Mouse (Mus musculus): ENCODE results near the gene Zfp72. TPM values are rescaled to one million over a fixed set of nuclear protein-coding genes. Genes with fewer than 3 reads are reported as not detected.

The Zfp72 gene
- polyA plus RNA-seq, 1 experiment, result 0.03 TPM

DNA sequence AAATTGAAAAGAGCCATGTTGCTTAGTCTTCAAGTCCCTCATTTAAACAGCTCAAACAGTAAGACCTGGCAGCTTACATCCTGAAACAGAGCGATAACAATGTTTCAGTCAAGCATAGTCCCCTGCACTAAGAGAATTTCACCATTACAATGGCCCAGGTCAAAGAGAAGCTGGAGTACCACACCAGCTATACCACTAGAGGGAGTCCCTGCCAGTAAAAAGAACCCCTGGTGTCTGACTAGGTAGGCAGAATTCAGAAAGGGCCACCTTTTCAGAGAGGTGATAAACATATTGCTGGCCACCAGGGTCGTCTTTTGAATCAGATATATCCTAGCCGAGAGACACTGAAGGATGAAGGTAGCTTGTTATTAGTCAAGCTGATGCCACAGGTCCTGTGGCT, 49.6 kb downstream of the Zfp72 start:
- H3K36me3 ChIP-seq (ENCODE audit: control insufficient read depth, insufficient read depth, low read length), result peaks cover 53% of the 10 kb centered on the region
- H3K27ac ChIP-seq (ENCODE audit: insufficient read depth, low read depth, low read length), result no peak overlapping the region
- no peak overlapping the region for H3K4me3 ChIP-seq (ENCODE audit: low read depth, low read length)
- WGBS, result 36% methylated on average over 3 of the region's 3 CpGs
- TF ChIP-seq CTCF (IDR thresholded peaks at IDR 0.05; ENCODE audit: extremely low read depth, insufficient read length, insufficient replicate concordance, low read depth, low read length) (no peak), POLR2A (IDR thresholded peaks at IDR 0.05; ENCODE audit: low read depth, low read length) (no peak)
- no peaks in the 10 kb centered on the region for H3K27me3 ChIP-seq (ENCODE audit: control insufficient read depth, insufficient read depth, low read length)
- no peaks in the 10 kb centered on the region for H3K4me1 ChIP-seq (ENCODE audit: control insufficient read depth, insufficient read depth, insufficient read length, low read length)

GRCm38 (mm10) chr13:74329321-74329720, 61.3 kb downstream of the Zfp72 start:
- no peak overlapping the region for H3K4me3 ChIP-seq (ENCODE audit: low read depth, low read length)
- H3K4me1 ChIP-seq (ENCODE audit: control insufficient read depth, insufficient read depth, insufficient read length, low read length), result no peaks in the 10 kb centered on the region; the same call in 1 of the 2 replicates
- no peaks in the 10 kb centered on the region for H3K27me3 ChIP-seq (ENCODE audit: control insufficient read depth, insufficient read depth, low read length)
- TF ChIP-seq CTCF (IDR thresholded peaks at IDR 0.05; ENCODE audit: extremely low read depth, insufficient read length, insufficient replicate concordance, low read depth, low read length), result no peak
- no peak for TF ChIP-seq POLR2A (IDR thresholded peaks at IDR 0.05; ENCODE audit: low read depth, low read length)
- H3K27ac ChIP-seq (ENCODE audit: insufficient read depth, low read depth, low read length), result no peak overlapping the region
- peaks cover 65% of the 10 kb centered on the region for H3K36me3 ChIP-seq (ENCODE audit: control insufficient read depth, insufficient read depth, low read length)

Other genes starting within 250 kb of the Zfp72 start
- 18.2 and 45.1 TPM in 2 replicates for gene Exoc3, start 182.1 kb downstream of the Zfp72 start, polyA plus RNA-seq (2012; rRNA removed)
- gene Ahrr, start 98.5 kb downstream of the Zfp72 start, polyA plus RNA-seq (2012; rRNA removed), result 1.3 and 1.6 TPM in 2 replicates
- gene Pdcd6, start 73.3 kb downstream of the Zfp72 start, polyA plus RNA-seq (2012; rRNA removed), result 128 and 248 TPM in 2 replicates
- 65.1 and 96.7 TPM in 2 replicates for gene Sdha, start 40.6 kb downstream of the Zfp72 start, polyA plus RNA-seq (2012; rRNA removed)
- gene Ccdc127, start 40.5 kb downstream of the Zfp72 start, polyA plus RNA-seq (2012; rRNA removed), result 0.36 and 0.74 TPM in 2 replicates
- gene Lrrc14b, start 26.8 kb downstream of the Zfp72 start, polyA plus RNA-seq (2012; rRNA removed), result 0.34 and 0.38 TPM in 2 replicates
- 13.9 and 16.3 TPM in 2 replicates for gene Ftl1-ps1, start 8.9 kb upstream of the Zfp72 start, polyA plus RNA-seq (2012; rRNA removed)
- gene Zfp825, start 103.2 kb upstream of the Zfp72 start, polyA plus RNA-seq (2012; rRNA removed), result 0.10 and 0.18 TPM in 2 replicates
- 7.6 and 16.2 TPM in 2 replicates for gene Erap1, start 248.7 kb upstream of the Zfp72 start, polyA plus RNA-seq (2012; rRNA removed)